Mouse (Mus musculus) liver, embryonic 14.5 days (tissue): ENCODE results near the gene Litaf.

Experiments
- CTCF ChIP-seq: IDR thresholded peaks from 2 replicates; pipeline ENCODE4 v1.5.1; 2016; ENCODE audit warnings: antibody characterized with exemption, low read depth, control low read depth
- EP300 ChIP-seq: IDR thresholded peaks from 2 replicates; pipeline ENCODE4 v1.6.1; 2016; ENCODE audit warnings: antibody characterized with exemption, low read depth

DNA sequence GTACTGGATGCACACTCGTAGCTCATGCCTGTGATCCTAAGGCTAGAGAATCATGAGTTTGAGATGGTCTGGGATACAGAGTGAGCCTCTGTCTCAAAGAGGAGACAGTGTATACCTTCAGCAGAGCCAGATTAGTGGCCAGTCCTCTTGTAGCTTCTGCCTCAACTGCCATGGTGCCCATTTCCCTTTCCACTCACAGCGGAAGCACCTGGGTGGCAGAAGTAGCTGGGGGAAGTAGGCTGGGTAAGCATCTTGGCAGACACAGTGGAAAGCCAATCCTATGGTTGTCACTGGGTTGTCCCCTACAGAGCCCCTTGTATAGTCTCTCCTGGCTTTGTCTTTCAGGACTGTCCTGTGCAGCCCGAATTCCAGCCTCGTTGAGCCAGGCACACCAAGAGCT lies 5.9 kb upstream of the Litaf start:
- TF ChIP-seq EP300 (no peak), CTCF (no peak)
